Mouse (Mus musculus) myocyte (in vitro differentiated cells): Measurements from ENCODE around the gene Dusp13. TPM values are rescaled to one million over a fixed set of nuclear protein-coding genes. Genes with fewer than 3 reads are reported as not detected.

ENCODE experiments used
- H3K27me3 ChIP-seq: one replicate; pipeline ENCODE4 v1.6.1; 2011; ENCODE audit not compliant: control insufficient read depth, insufficient read depth, insufficient read length
- H3K36me3 ChIP-seq: one replicate; pipeline ENCODE4 v1.6.1; 2011; ENCODE audit not compliant: control insufficient read depth, insufficient read depth
- H3K4me2 ChIP-seq: one replicate; pipeline ENCODE4 v1.6.1; 2011; ENCODE audit warnings: low read depth, control low read depth
- H3K4me3 ChIP-seq: one replicate; pipeline ENCODE4 v1.5.1; 2011; ENCODE audit warnings: mild to moderate bottlenecking, control low read depth, moderate library complexity
- H3K79me2 ChIP-seq: one replicate; pipeline ENCODE4 v1.6.1; 2011; ENCODE audit not compliant: control insufficient read depth, insufficient read depth
- H3ac ChIP-seq: one replicate; pipeline ENCODE4 v1.6.1; 2011; ENCODE audit not compliant: control insufficient read depth, insufficient read length
- CEBPB ChIP-seq: IDR thresholded peaks from 2 replicates; pipeline ENCODE4 v1.6.1; 2011; ENCODE audit warnings: mild to moderate bottlenecking, moderate library complexity; ENCODE audit not compliant: poor library complexity, insufficient read depth, severe bottlenecking
- E2F4 ChIP-seq: IDR thresholded peaks from one replicate; pipeline ENCODE4 v1.6.1; 2011; ENCODE audit warnings: mild to moderate bottlenecking, control low read depth, moderate library complexity; ENCODE audit not compliant: insufficient read depth
- MAX ChIP-seq: IDR thresholded peaks from one replicate; pipeline ENCODE4 v1.6.1; 2011; ENCODE audit warnings: low read depth, mild to moderate bottlenecking, control low read depth
- MYOD1 ChIP-seq, 3 experiments: IDR thresholded peaks; one replicate each; pipeline ENCODE4 v1.6.1; 2011; ENCODE audit warnings: control low read depth in 2 of 3, low read depth in 2 of 3, mild to moderate bottlenecking in 2 of 3, moderate library complexity in 1 of 3; ENCODE audit not compliant: insufficient read length in 2 of 3, control insufficient read depth in 1 of 3
- MYOG ChIP-seq, 3 experiments: IDR thresholded peaks; one replicate each; pipeline ENCODE4 v1.6.1; 2011; ENCODE audit warnings: control low read depth in 2 of 3, low read depth in 2 of 3, mild to moderate bottlenecking in 2 of 3; ENCODE audit not compliant: insufficient read length in 2 of 3, control insufficient read depth in 1 of 3, insufficient read depth in 1 of 3
- POLR2A ChIP-seq: IDR thresholded peaks from one replicate; pipeline ENCODE4 v1.6.1; 2011; ENCODE audit warnings: low read depth, mild to moderate bottlenecking, control low read depth, moderate library complexity; ENCODE audit not compliant: insufficient read length
- POLR2AphosphoS2 ChIP-seq: IDR thresholded peaks from one replicate; pipeline ENCODE4 v1.6.1; 2011; ENCODE audit warnings: low read depth, control low read depth; ENCODE audit not compliant: insufficient read length
- REST ChIP-seq: IDR thresholded peaks from one replicate; pipeline ENCODE4 v1.6.1; 2011; ENCODE audit warnings: mild to moderate bottlenecking, control low read depth, moderate library complexity; ENCODE audit not compliant: insufficient read depth, insufficient read length
- SRF ChIP-seq: IDR thresholded peaks from one replicate; pipeline ENCODE4 v1.6.1; 2011; ENCODE audit warnings: low read depth; ENCODE audit not compliant: control insufficient read depth, insufficient read length
- TCF12 ChIP-seq: IDR thresholded peaks from one replicate; pipeline ENCODE4 v1.6.1; 2011; ENCODE audit warnings: mild to moderate bottlenecking, control low read depth; ENCODE audit not compliant: poor library complexity, insufficient read depth, severe bottlenecking
- TCF3 ChIP-seq: IDR thresholded peaks from one replicate; pipeline ENCODE4 v1.6.1; 2011; ENCODE audit warnings: low read depth, control low read depth; ENCODE audit not compliant: insufficient read length
- USF1 ChIP-seq: IDR thresholded peaks from one replicate; pipeline ENCODE4 v1.6.1; 2011; ENCODE audit warnings: low read depth, mild to moderate bottlenecking, control low read depth, moderate library complexity
- polyA plus RNA-seq: library from polyadenylated mRNA; unstranded; fragments of >200 nt; fragmentation: generic; extraction: Trizol; gene quantifications from one replicate; pipeline ENCODE4 v1.2.1, GENCODE M21; 2012; ENCODE audit warnings: missing spikeins

The Dusp13 gene
- polyA plus RNA-seq, 1 experiment, result 24.6 TPM

DNA sequence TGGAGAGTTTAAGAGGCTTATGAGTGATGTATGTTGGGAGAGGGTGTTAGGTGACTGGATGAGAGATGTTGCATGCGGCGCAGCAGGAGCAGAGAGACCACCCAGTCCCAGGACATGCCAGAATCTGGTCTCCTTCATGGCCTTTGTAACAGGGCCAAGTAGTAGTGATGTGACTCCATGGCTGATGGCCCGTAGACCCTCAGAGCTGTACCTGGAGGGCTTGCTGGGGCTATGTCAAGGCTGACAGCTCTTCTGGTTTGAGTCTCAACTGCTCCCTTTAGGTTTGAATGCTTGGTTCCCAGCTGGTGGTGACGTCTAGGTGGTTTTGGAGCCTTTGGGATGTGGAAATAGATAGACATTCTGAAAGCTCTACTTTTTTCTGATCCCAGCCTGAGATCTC is 21.0 kb downstream of the Dusp13 start:
- no peak for TF ChIP-seq POLR2A
- TF ChIP-seq TCF12, result no peak
- TF ChIP-seq SRF, result no peak
- no peak for TF ChIP-seq MYOG (IDR thresholded peaks at IDR 0.05; ENCODE audit: control insufficient read depth in 1 of 3, insufficient read depth in 1 of 3, insufficient read length in 2 of 3, low read depth in 2 of 3)
- no peak for TF ChIP-seq TCF3
- TF ChIP-seq REST, result no peak
- no peak for TF ChIP-seq USF1
- TF ChIP-seq MYOD1 (IDR thresholded peaks at IDR 0.05; ENCODE audit: control insufficient read depth in 1 of 3, insufficient read length in 2 of 3, low read depth in 2 of 3), result no peak
- no peak for TF ChIP-seq POLR2AphosphoS2
- no peak for TF ChIP-seq MAX
- TF ChIP-seq E2F4, result no peak
- no peak for TF ChIP-seq CEBPB
- Histone ChIP-seq H3ac (no peak overlapping the region), H3K4me3 (no peak overlapping the region), H3K36me3 (no peaks in the 10 kb centered on the region), H3K27me3 (no peaks in the 10 kb centered on the region), H3K4me2 (no peak overlapping the region), H3K79me2 (no peaks in the 10 kb centered on the region)

DNA sequence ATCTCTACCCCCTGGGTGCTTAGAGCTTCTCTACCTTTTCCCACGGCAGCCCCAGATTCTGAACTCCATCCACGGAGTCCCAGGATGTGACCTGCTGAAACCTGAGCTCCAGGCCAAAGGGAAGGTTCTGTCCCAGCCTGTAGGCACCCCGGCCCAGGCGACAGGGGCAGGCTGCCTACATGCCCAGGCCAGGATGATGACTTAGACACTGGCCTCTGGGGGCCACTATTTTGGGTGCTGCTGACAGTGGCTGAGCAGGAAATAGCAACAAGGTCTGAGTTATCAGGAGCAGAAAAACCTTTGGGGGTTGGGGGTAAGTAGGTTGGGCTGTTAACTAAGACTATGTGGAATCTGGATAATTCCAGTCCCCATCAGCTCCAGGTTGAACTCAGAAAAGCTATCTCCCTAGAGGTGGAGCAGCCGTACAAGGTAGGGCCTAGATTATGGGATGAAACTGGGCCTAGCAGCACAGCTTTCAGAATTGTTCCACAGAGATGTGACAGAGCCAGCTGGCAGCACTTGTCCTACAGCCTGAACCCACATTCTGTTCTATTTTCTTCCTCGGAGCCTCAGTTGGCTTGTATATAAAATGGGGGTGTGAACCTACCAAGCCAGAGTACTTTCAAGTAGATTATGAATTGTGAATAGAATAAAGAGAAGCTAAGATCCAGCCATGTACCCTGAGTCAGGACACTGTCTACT is 21.8 kb downstream of the Dusp13 start:
- no peak overlapping the region for H3ac ChIP-seq
- H3K4me2 ChIP-seq, result no peak overlapping the region
- H3K4me3 ChIP-seq, result no peak overlapping the region
- TF ChIP-seq POLR2AphosphoS2 (no peak), TCF3 (no peak), MAX (no peak), USF1 (no peak), E2F4 (no peak), SRF (no peak), POLR2A (no peak), MYOG (IDR thresholded peaks at IDR 0.05; ENCODE audit: control insufficient read depth in 1 of 3, insufficient read depth in 1 of 3, insufficient read length in 2 of 3, low read depth in 2 of 3) (no peak), CEBPB (no peak), MYOD1 (IDR thresholded peaks at IDR 0.05; ENCODE audit: control insufficient read depth in 1 of 3, insufficient read length in 2 of 3, low read depth in 2 of 3) (no peak), REST (no peak), TCF12 (no peak)
- no peaks in the 10 kb centered on the region for H3K27me3 ChIP-seq
- no peaks in the 10 kb centered on the region for H3K79me2 ChIP-seq
- H3K36me3 ChIP-seq, result no peaks in the 10 kb centered on the region

DNA sequence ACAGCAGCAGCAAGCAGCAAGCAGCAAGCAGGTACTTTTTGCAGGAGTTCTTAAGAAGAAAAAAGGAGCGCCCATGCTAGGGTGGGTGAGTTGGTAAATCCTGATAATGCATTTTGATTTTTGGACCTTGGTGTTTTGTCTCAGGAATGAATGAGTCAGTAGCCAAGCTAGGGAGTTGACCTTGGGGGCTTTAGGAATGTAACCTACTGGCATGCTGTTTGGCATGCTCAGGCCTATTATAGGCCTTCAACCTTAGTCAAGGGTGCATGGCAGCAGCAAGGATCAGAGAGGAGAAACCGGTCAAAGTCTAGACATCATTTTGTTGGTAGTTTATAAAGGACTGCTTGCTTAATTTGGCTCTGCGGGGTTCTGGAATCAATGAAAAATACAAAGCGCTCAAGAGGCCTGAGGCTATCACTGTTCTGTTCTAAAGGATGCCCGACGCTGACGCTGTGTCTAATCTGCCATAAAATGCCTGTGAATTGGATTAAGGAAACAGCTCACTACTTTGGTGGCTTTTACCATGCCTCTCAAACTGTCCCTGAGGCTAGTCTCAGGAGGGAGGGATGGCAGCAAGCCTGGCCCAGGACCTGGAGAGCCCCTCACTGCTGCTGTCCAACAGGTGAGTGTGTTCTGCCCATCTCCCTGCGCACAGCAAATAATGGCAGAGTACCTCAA is 28.8 kb downstream of the Dusp13 start:
- no peaks in the 10 kb centered on the region for H3K27me3 ChIP-seq
- H3K79me2 ChIP-seq, result no peaks in the 10 kb centered on the region
- no peak overlapping the region for H3K4me2 ChIP-seq
- TF ChIP-seq TCF12 (no peak), MYOD1 (IDR thresholded peaks at IDR 0.05; ENCODE audit: control insufficient read depth in 1 of 3, insufficient read length in 2 of 3, low read depth in 2 of 3) (no peak), SRF (no peak)
- H3ac ChIP-seq, result no peak overlapping the region
- H3K4me3 ChIP-seq, result no peak overlapping the region
- no peaks in the 10 kb centered on the region for H3K36me3 ChIP-seq

DNA sequence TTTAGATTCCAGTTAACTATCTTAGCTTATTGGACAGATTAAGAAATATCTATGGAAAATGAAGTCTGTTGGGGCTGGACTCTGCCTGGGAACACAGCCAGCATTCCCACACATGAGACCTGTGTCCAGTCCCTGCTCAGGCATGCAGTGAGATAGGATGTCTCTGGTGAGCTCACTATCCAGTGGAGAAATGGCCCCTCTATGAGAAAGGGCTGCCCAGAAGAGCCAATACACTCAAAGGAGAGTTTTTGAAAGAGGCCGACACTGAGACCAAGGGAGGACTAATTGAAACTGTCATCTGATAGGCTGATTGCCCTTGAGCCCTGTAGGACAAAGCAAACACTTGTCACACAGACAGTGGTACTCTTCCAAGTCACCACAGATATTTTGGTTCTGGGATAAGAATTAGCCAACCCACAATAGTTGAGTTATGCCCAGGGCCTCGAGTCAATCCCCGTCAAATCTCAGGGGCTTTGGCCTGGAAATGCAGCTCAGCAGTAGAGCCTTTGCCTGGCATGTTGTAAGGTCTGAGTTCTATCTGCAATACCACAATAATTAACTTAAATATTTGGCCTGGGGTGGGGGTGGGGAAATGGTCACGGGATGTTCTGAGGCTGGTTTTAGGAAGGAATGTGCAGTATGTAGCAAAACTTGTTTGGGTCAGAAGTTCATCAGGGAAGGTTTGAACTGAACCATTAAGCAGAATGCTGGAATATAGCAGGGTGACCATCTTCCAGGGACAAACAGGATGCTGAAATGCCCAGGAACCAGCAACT is 30.4 kb downstream of the Dusp13 start:
- TF ChIP-seq TCF3 (no peak), USF1 (no peak), MAX (no peak), SRF (no peak), TCF12 (no peak), REST (no peak), POLR2A (no peak), E2F4 (no peak), CEBPB (no peak), MYOD1 (IDR thresholded peaks at IDR 0.05; ENCODE audit: control insufficient read depth in 1 of 3, insufficient read length in 2 of 3, low read depth in 2 of 3) (no peak), MYOG (IDR thresholded peaks at IDR 0.05; ENCODE audit: control insufficient read depth in 1 of 3, insufficient read depth in 1 of 3, insufficient read length in 2 of 3, low read depth in 2 of 3) (no peak), POLR2AphosphoS2 (no peak)
- Histone ChIP-seq H3K36me3 (no peaks in the 10 kb centered on the region), H3K79me2 (no peaks in the 10 kb centered on the region), H3K27me3 (no peaks in the 10 kb centered on the region), H3K4me2 (no peak overlapping the region), H3K4me3 (no peak overlapping the region), H3ac (no peak overlapping the region)
